Mouse (Mus musculus): ENCODE data around the gene Timp3. TPM values are rescaled to one million over a fixed set of nuclear protein-coding genes. Genes with fewer than 3 reads are reported as not detected.

The Timp3 gene
- polyA plus RNA-seq, 1 experiment from 2014 or later = 33.2 TPM

GRCm38 (mm10) chr10:86398347-86398720, 98.2 kb downstream of the Timp3 start:
- Histone ChIP-seq H3K4me1 (replicated peaks; ENCODE audit: control insufficient read depth, insufficient read depth, low read length) (no peaks in the 10 kb centered on the region), H3K27me3 (replicated peaks; ENCODE audit: control insufficient read depth, insufficient read depth, low read length) (no peaks in the 10 kb centered on the region), H3K4me2 (no peak overlapping the region), H3K9ac (ENCODE audit: low read depth, low read length) (no peak overlapping the region), H3K27ac (ENCODE audit: low read depth, low read length) (no peak overlapping the region), H3K36me3 (ENCODE audit: control insufficient read depth, insufficient read depth, low read length) (no peaks in the 10 kb centered on the region), H3K9me3 (ENCODE audit: control insufficient read depth, low read length) (no peaks in the 10 kb centered on the region), H3K4me3 (ENCODE audit: low read depth, low read length) (no peak overlapping the region)
- DNase-seq (ENCODE audit: low spot score) = no peak
- ATAC-seq (replicated peaks; ENCODE audit: low FRiP score) = no peak
- 55% methylated on average over 2 of the region's 2 CpGs for WGBS

Other genes with a start within 250 kb of the Timp3 start
- gene Syn3, start 198.5 kb downstream of the Timp3 start, polyA plus RNA-seq (2014; fragmentation: Nextera tagmentation; extraction: Ambion mirVana) = 0.58 and 0.66 TPM in 2 replicates